Mouse (Mus musculus): ENCODE results near the gene Troap. TPM values are rescaled to one million over a fixed set of nuclear protein-coding genes. Genes with fewer than 3 reads are reported as not detected.

Troap gene
- polyA plus RNA-seq (2012; rRNA removed): 15.2 and 17.5 TPM in 2 replicates

DNA sequence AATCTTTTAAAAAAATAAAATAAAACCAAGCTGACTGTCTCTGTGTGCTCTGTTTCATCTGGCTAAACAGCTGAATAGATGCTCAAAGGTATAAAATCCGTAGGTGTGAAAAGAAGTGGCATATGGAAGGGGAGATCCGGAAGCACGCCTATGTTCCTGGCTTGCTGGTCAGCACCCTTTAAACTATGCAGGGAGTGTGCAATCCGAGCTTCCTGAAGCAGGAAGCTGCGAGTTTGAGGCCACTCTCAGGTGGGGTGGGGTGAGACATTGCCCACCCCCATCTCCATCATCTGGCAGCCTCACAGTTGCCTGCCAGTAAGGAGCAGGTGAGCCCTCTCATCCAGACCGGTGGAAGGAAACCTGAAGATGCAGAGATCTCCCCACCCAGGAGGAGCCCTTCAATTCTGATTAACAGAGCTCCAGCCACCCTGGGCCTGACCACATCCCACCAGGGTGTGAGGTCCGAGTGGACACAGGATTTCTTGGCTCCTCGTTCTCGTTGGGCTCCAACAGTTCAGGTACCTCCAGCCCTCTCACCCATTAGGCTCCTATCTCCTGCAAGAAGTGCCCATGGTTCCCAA, at the start of gene Troap:
Gene Troap (plus strand): TSS at position 557 of the 581 bp plus-strand sequence.
- TF ChIP-seq POLR2A (IDR thresholded peaks at IDR 0.05; ENCODE audit: control insufficient read depth, low read depth, low read length): no peak
- no peak for TF ChIP-seq CTCF (IDR thresholded peaks at IDR 0.05; ENCODE audit: control insufficient read depth, insufficient read depth, insufficient replicate concordance, low read depth, low read length)
- Histone ChIP-seq H3K27ac (ENCODE audit: control insufficient read depth, insufficient read depth, low read depth, low read length) (peak within 1 kb of the TSS; percentile 97), H3K36me3 (ENCODE audit: control insufficient read depth, insufficient read depth, low read length) (no peaks in the 10 kb centered on the region), H3K27me3 (ENCODE audit: control insufficient read depth, insufficient read depth, low read length) (no peaks in the 10 kb centered on the region), H3K4me1 (ENCODE audit: control insufficient read depth, insufficient read depth, low read length) (peaks cover 7% of the 10 kb centered on the region), H3K4me3 (ENCODE audit: control insufficient read depth, low read depth, low read length) (peak within 1 kb of the TSS; percentile 89)

DNA sequence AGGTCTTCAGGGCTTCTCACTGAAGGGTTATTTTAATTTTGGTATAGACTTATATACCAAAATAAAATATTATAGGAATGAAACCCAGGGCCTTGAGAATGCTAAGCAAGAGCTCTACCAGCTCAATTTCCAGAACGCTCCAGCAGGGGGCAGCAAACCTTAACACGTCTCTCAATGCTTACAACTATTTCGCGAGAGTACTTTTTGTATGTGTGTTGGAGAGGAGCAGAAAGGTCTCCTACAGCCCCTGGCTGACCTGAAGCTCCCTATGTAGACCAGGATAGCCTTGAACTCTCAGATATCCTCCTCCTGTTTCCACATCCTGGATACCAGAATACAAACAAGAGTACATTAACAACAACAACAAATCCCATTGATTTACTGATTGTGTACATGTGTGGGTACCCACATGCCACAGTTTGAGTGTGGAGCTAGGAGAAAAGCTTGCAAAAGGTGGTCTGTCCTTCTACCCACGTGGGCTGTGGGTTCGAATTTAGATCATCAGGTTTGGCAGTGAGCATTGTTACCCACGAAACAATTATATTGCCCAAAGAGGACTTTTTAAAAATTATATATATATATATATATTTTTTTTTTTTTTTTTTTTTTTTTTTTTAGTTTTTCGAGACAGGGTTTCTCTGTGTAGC, 49.6 kb upstream of the Troap start:
- TF ChIP-seq CTCF (IDR thresholded peaks at IDR 0.05; ENCODE audit: control insufficient read depth, insufficient read depth, insufficient replicate concordance, low read depth, low read length) (no peak), POLR2A (IDR thresholded peaks at IDR 0.05; ENCODE audit: control insufficient read depth, low read depth, low read length) (no peak)
- H3K27ac ChIP-seq (ENCODE audit: control insufficient read depth, insufficient read depth, low read depth, low read length): no peak overlapping the region
- no peak overlapping the region for H3K4me3 ChIP-seq (ENCODE audit: control insufficient read depth, low read depth, low read length)
- H3K27me3 ChIP-seq (ENCODE audit: control insufficient read depth, insufficient read depth, low read length): no peaks in the 10 kb centered on the region; the same call in none of the 2 replicates
- peaks cover 5% of the 10 kb centered on the region for H3K4me1 ChIP-seq (ENCODE audit: control insufficient read depth, insufficient read depth, low read length)
- no peaks in the 10 kb centered on the region for H3K36me3 ChIP-seq (ENCODE audit: control insufficient read depth, insufficient read depth, low read length)

GRCm38 (mm10) chr15:99025414-99025813, 49.0 kb upstream of the Troap start:
- H3K27me3 ChIP-seq (ENCODE audit: control insufficient read depth, insufficient read depth, low read length): no peaks in the 10 kb centered on the region; the same call in none of the 2 replicates
- TF ChIP-seq POLR2A (IDR thresholded peaks at IDR 0.05; ENCODE audit: control insufficient read depth, low read depth, low read length) (no peak), CTCF (IDR thresholded peaks at IDR 0.05; ENCODE audit: control insufficient read depth, insufficient read depth, insufficient replicate concordance, low read depth, low read length) (no peak)
- H3K4me1 ChIP-seq (ENCODE audit: control insufficient read depth, insufficient read depth, low read length): peaks cover 5% of the 10 kb centered on the region
- H3K4me3 ChIP-seq (ENCODE audit: control insufficient read depth, low read depth, low read length): no peak overlapping the region
- H3K36me3 ChIP-seq (ENCODE audit: control insufficient read depth, insufficient read depth, low read length): no peaks in the 10 kb centered on the region
- H3K27ac ChIP-seq (ENCODE audit: control insufficient read depth, insufficient read depth, low read depth, low read length): no peak overlapping the region

DNA sequence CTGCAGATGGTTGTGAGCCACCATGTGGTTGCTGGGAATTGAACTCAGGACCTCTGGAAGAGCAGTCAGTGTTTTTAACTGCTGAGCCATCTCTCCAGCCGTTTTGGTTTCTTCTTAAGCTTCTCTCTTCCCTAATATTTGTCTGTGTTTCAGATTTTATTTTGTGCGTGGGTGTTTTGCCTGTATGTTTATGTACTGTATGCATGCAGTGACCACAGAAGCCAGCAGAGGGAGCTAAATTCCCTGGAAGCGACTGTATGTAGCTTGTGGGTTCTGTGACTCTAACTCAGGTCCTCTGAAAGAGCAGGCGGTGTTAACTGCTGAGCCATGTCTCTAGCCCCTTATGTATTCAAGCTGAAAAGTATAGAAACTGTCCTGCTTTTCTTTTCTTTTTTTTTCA, 48.1 kb upstream of the Troap start:
- no peak overlapping the region for H3K4me3 ChIP-seq (ENCODE audit: control insufficient read depth, low read depth, low read length)
- peaks cover 5% of the 10 kb centered on the region for H3K4me1 ChIP-seq (ENCODE audit: control insufficient read depth, insufficient read depth, low read length)
- TF ChIP-seq POLR2A (IDR thresholded peaks at IDR 0.05; ENCODE audit: control insufficient read depth, low read depth, low read length) (no peak), CTCF (IDR thresholded peaks at IDR 0.05; ENCODE audit: control insufficient read depth, insufficient read depth, insufficient replicate concordance, low read depth, low read length) (no peak; the same call in 1 of the 2 replicates)
- no peaks in the 10 kb centered on the region for H3K36me3 ChIP-seq (ENCODE audit: control insufficient read depth, insufficient read depth, low read length)
- no peaks in the 10 kb centered on the region; the same call in none of the 2 replicates for H3K27me3 ChIP-seq (ENCODE audit: control insufficient read depth, insufficient read depth, low read length)
- no peak overlapping the region for H3K27ac ChIP-seq (ENCODE audit: control insufficient read depth, insufficient read depth, low read depth, low read length)

DNA sequence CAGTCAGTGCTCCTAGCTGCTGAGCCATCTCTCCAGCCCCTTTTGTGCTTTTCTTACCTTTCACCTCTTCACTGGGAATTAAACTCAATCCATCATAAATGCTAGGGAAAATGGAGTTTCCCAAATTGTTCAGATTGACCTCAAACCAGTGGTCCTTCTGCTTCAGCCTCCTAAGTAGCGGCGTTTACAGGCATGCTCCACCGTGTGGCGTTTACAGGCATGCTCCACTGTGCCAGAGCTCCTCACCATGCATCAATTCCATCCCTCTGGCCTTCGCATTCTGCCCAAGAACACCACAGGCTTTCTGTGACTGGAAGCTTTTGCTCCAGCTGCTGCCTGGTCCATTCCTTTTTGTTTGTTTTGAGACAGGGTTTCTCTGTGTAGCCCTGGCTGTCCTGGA, 47.3 kb upstream of the Troap start:
- Histone ChIP-seq H3K27ac (ENCODE audit: control insufficient read depth, insufficient read depth, low read depth, low read length) (no peak overlapping the region), H3K4me1 (ENCODE audit: control insufficient read depth, insufficient read depth, low read length) (peaks cover 5% of the 10 kb centered on the region), H3K4me3 (ENCODE audit: control insufficient read depth, low read depth, low read length) (no peak overlapping the region), H3K27me3 (ENCODE audit: control insufficient read depth, insufficient read depth, low read length) (no peaks in the 10 kb centered on the region; the same call in none of the 2 replicates), H3K36me3 (ENCODE audit: control insufficient read depth, insufficient read depth, low read length) (no peaks in the 10 kb centered on the region)
- TF ChIP-seq POLR2A (IDR thresholded peaks at IDR 0.05; ENCODE audit: control insufficient read depth, low read depth, low read length) (no peak), CTCF (IDR thresholded peaks at IDR 0.05; ENCODE audit: control insufficient read depth, insufficient read depth, insufficient replicate concordance, low read depth, low read length) (peak; percentile 16; the same call in 1 of the 2 replicates)

GRCm38 (mm10) chr15:99028874-99029458, 45.4 kb upstream of the Troap start:
- Histone ChIP-seq H3K4me1 (ENCODE audit: control insufficient read depth, insufficient read depth, low read length) (peaks cover 5% of the 10 kb centered on the region), H3K27ac (ENCODE audit: control insufficient read depth, insufficient read depth, low read depth, low read length) (peak overlapping the region; percentile 3; the same call in 1 of the 2 replicates), H3K27me3 (ENCODE audit: control insufficient read depth, insufficient read depth, low read length) (no peaks in the 10 kb centered on the region; the same call in none of the 2 replicates), H3K4me3 (ENCODE audit: control insufficient read depth, low read depth, low read length) (peak overlapping the region; percentile 73), H3K36me3 (ENCODE audit: control insufficient read depth, insufficient read depth, low read length) (no peaks in the 10 kb centered on the region)
- TF ChIP-seq POLR2A (IDR thresholded peaks at IDR 0.05; ENCODE audit: control insufficient read depth, low read depth, low read length): no peak
- TF ChIP-seq CTCF (IDR thresholded peaks at IDR 0.05; ENCODE audit: control insufficient read depth, insufficient read depth, insufficient replicate concordance, low read depth, low read length): no peak

All from testis, adult 2 months (tissue).